Mouse (Mus musculus) cerebellum, adult 2 months (tissue): ENCODE data around the gene Dnah9.

Experiments
- CTCF ChIP-seq: fragments of 200-500 bp; IDR thresholded peaks from 2 replicates; pipeline ENCODE4 v1.5.1; 2011; ENCODE audit warnings: low read depth, mild to moderate bottlenecking, control low read depth, low read length, moderate library complexity, borderline replicate concordance; ENCODE audit not compliant: insufficient read depth
- POLR2A ChIP-seq: fragments of 200-500 bp; IDR thresholded peaks from 2 replicates; pipeline ENCODE4 v1.6.1; 2011; ENCODE audit warnings: low read length, control low read depth, borderline replicate concordance; ENCODE audit not compliant: insufficient read depth

DNA sequence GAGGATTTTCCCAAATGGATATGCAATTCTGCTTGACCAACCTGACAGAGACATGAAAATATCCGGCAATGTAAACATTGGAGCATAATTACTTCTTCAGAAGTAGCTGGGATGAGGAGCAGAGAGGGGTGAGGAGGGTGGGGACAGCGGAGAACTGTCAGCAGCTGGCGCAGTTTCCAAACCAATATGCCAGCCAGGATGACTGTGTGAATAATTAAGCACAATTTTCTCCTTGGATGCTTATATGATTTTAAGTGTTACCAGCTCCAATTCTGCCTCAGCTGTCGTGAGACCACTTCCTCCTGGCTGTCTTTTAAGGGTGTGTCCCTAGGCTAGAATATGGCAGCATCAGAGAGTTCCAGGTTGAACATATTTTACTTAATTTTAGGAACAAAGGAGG, 119.2 kb downstream of the Dnah9 start:
- TF ChIP-seq CTCF (no peak), POLR2A (no peak)
